ENCODE assay signal across 11 mouse cellular contexts in the genomic region with DNA sequence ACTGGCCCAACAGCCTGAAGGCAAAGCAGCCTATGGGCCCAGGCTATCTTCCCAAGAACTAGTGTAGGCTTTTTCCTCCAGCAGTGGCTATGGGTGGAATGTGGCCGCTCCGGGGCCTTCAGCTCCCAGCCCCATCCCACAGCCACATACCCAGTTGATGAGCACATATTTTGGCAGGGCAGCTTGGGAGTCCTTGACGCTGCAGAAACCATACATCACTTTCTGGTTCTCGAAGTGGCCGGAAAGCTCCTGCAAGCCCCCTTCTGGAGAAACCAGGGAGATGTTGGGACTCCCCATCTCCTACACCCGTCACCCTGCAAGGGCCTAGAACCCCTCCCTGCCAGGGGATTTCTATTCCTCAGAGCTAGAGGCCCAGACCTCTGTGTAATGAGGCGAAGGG. TPM values are rescaled to one million over a fixed set of nuclear protein-coding genes. Genes with fewer than 3 reads are reported as not detected.
DNase-seq lines count a peak whose midpoint lies in the region; ATAC-seq and TF ChIP-seq lines count a peak whose summit lies in the region.
"Had no signal": no experiment of that assay in that cellular context is flagged by ENCODE, and none has a peak within 500 bp of the region (broad histone marks: within the 10 kb centered on the region; RNA-seq: fewer than 3 reads in every experiment).

No protein-coding gene starts in this region.

- H3K4me3 ChIP-seq in heart, adult 2 months = no peak overlapping the region
- 0 out of 2 replicates have a peak overlapping the region, but pooled peaks have one; percentile 68 for H3K4me3 ChIP-seq in midbrain, embryonic 12.5 days
- H3K4me3 ChIP-seq in midbrain, embryonic 11.5 days (ENCODE audit: low read depth, low read length) = no peak overlapping the region
- H3K4me3 ChIP-seq in neural tube, embryonic 14.5 days (ENCODE audit: low read depth, low read length) = peak overlapping the region; percentile 99; the same call in 1 of the 2 replicates
- H3K4me3 ChIP-seq: erythroblast, embryonic 14.5 days; lung, embryonic 15.5 days had no signal

- no peak for TF ChIP-seq POLR2A in heart, adult 2 months (IDR thresholded peaks at IDR 0.05; ENCODE audit: insufficient read depth, low read depth, low read length)

- H3K4me1 ChIP-seq in heart, adult 2 months (ENCODE audit: control insufficient read depth, insufficient read depth, low read length) = peaks cover 6% of the 10 kb centered on the region
- peaks cover 47% of the 10 kb centered on the region for H3K4me1 ChIP-seq in midbrain, embryonic 12.5 days
- H3K4me1 ChIP-seq in midbrain, embryonic 11.5 days (ENCODE audit: control insufficient read depth, insufficient read depth, low read length) = peaks cover 35% of the 10 kb centered on the region
- H3K4me1 ChIP-seq in neural tube, embryonic 14.5 days (ENCODE audit: control insufficient read depth, insufficient read depth, low read length) = peaks cover 42% of the 10 kb centered on the region

- no peak overlapping the region for H3K9ac ChIP-seq in heart, adult 2 months (ENCODE audit: low read depth, low read length)
- H3K9ac ChIP-seq in midbrain, embryonic 12.5 days (replicated peaks) = peak overlapping the region; percentile 46; the same call in 1 of the 2 replicates
- no peak overlapping the region for H3K9ac ChIP-seq in midbrain, embryonic 11.5 days (ENCODE audit: low read length)
- no peak overlapping the region for H3K9ac ChIP-seq in neural tube, embryonic 14.5 days (replicated peaks; ENCODE audit: low read depth, low read length)
- H3K9ac ChIP-seq: lung, embryonic 15.5 days had no signal

- intact Hi-C loops in heart, adult 2 months (cut with DNase I) = no loop called here

- H3K27me3 ChIP-seq in heart, adult 2 months (ENCODE audit: control insufficient read depth, insufficient read depth, low read length) = no peaks in the 10 kb centered on the region
- H3K27me3 ChIP-seq in midbrain, embryonic 12.5 days = no peaks in the 10 kb centered on the region
- H3K27me3 ChIP-seq in midbrain, embryonic 11.5 days (ENCODE audit: control insufficient read depth, insufficient read depth, low read length) = no peaks in the 10 kb centered on the region
- peaks cover 2% of the 10 kb centered on the region; the same call in 1 of the 2 replicates for H3K27me3 ChIP-seq in neural tube, embryonic 14.5 days (ENCODE audit: control insufficient read depth, insufficient read depth, low read length)
- H3K27me3 ChIP-seq: lung, embryonic 15.5 days had no signal

- H3K36me3 ChIP-seq in heart, adult 2 months (ENCODE audit: control insufficient read depth, insufficient read depth, low read length) = no peaks in the 10 kb centered on the region
- H3K36me3 ChIP-seq in midbrain, embryonic 12.5 days = peaks cover 58% of the 10 kb centered on the region
- H3K36me3 ChIP-seq in midbrain, embryonic 11.5 days (ENCODE audit: control insufficient read depth, insufficient read depth, low read length) = peaks cover 39% of the 10 kb centered on the region
- H3K36me3 ChIP-seq in neural tube, embryonic 14.5 days (ENCODE audit: control insufficient read depth, insufficient read depth, low read length) = peaks cover 50% of the 10 kb centered on the region

- H3K27ac ChIP-seq in heart, adult 2 months = peak overlapping the region; percentile 41
- peak overlapping the region; percentile 99; the same call in 1 of the 2 replicates for H3K27ac ChIP-seq in midbrain, embryonic 12.5 days (replicated peaks)
- no peak overlapping the region for H3K27ac ChIP-seq in midbrain, embryonic 11.5 days (ENCODE audit: low read depth, low read length)
- no peak overlapping the region for H3K27ac ChIP-seq in neural tube, embryonic 14.5 days (ENCODE audit: low read depth, low read length)

- 60% methylated on average over 7 of the region's 7 CpGs for WGBS in heart, adult 2 months
- 88% methylated on average over 7 of the region's 7 CpGs for WGBS in midbrain, embryonic 12.5 days
- 89% methylated on average over 7 of the region's 7 CpGs for WGBS in midbrain, embryonic 11.5 days
- 68% methylated on average over 7 of the region's 7 CpGs for WGBS in neural tube, embryonic 14.5 days

- TF ChIP-seq CTCF in heart, adult 2 months (IDR thresholded peaks at IDR 0.05) = peak; percentile 24; the same call in 1 of the 2 replicates

- no peaks in the 10 kb centered on the region for H3K9me3 ChIP-seq in midbrain, embryonic 12.5 days
- H3K9me3 ChIP-seq in midbrain, embryonic 11.5 days (ENCODE audit: control insufficient read depth, low read length) = no peaks in the 10 kb centered on the region
- no peaks in the 10 kb centered on the region for H3K9me3 ChIP-seq in neural tube, embryonic 14.5 days (ENCODE audit: control insufficient read depth, low read length)
- H3K9me3 ChIP-seq: lung, embryonic 15.5 days had no signal

- TF ChIP-seq EP300 in heart, adult 2 months (IDR thresholded peaks at IDR 0.05; ENCODE audit: insufficient read depth, low read depth, low read length) = no peak

- H3K79me2 ChIP-seq in heart, adult 2 months (replicated peaks; ENCODE audit: control insufficient read depth, insufficient read depth, low read length) = no peaks in the 10 kb centered on the region

- no peak for ATAC-seq in midbrain, embryonic 12.5 days (ENCODE audit: low FRiP score, low read depth)
- no peak for ATAC-seq in midbrain, embryonic 11.5 days (ENCODE audit: low FRiP score)
- ATAC-seq in neural tube, embryonic 14.5 days (ENCODE audit: low read depth) = no peak

- peak in 1 of 2 experiments; percentile 34 for DNase-seq in heart, adult 2 months
- no peak for DNase-seq in heart, adult 8-10 months (ENCODE audit: low spot score)
- no peak for DNase-seq in midbrain, embryonic 11.5 days (ENCODE audit: low spot score, missing footprints)
- peak; percentile 66 for DNase-seq in heart, postnatal 4 days
- no peak for DNase-seq in cerebellum, adult 8-10 months
- no peak for DNase-seq in urinary bladder, adult 2 months (ENCODE audit: low spot score)
- DNase-seq: kidney, adult 9 months had no signal

- peak overlapping the region; percentile 96 for H3K4me2 ChIP-seq in midbrain, embryonic 12.5 days (replicated peaks)
- no peak overlapping the region for H3K4me2 ChIP-seq in midbrain, embryonic 11.5 days
- H3K4me2 ChIP-seq in neural tube, embryonic 14.5 days (ENCODE audit: low read depth, low read length) = peak overlapping the region; percentile 97; the same call in 1 of the 2 replicates

RNA-seq across cellular contexts. Expression of a gene that starts 5.4 kb away (rescaled TPM):
- 1 to 10 TPM; 4.8 to 9.3 TPM for total RNA-seq in heart, adult 2 months (2021)
- polyA plus RNA-seq in heart, adult 2 months (2012; rRNA removed) = 10.4 and 11.5 TPM in 2 replicates
- total RNA-seq in heart, adult 8-10 months (2022) = 1 to 10 TPM; 3.8 to 6.4 (median 5.1) TPM
- polyA plus RNA-seq in midbrain, embryonic 12.5 days (2016; fragmentation: Nextera tagmentation; extraction: Ambion mirVana) = 558 and 585 TPM in 2 replicates
- 292 and 294 TPM in 2 replicates for polyA plus RNA-seq in midbrain, embryonic 11.5 days (2014; fragmentation: Nextera tagmentation; extraction: Ambion mirVana)
- total RNA-seq in heart, postnatal 4 days (2021) = 10 to 100 TPM; 64.5 to 66.8 TPM
- 376 and 450 TPM in 2 replicates for polyA plus RNA-seq in neural tube, embryonic 14.5 days (2014; fragmentation: Nextera tagmentation; extraction: Ambion mirVana)
- polyA plus RNA-seq in urinary bladder, adult 2 months (2012; rRNA removed) = 43.0 and 45.3 TPM in 2 replicates

RNA-seq across cellular contexts. Expression of a gene that starts 18.5 kb away (rescaled TPM):
- under 1 TPM; 0.86 to 0.94 TPM for total RNA-seq in heart, adult 2 months (2021)
- 0.53 and 1.1 TPM in 2 replicates for polyA plus RNA-seq in heart, adult 2 months (2012; rRNA removed)
- 1 to 10 TPM in 1 of 4 experiments, under 1 TPM in 3; 0.44 to 1.2 (median 0.65) TPM for total RNA-seq in heart, adult 8-10 months (2022)
- 2.0 and 2.3 TPM in 2 replicates for polyA plus RNA-seq in midbrain, embryonic 12.5 days (2016; fragmentation: Nextera tagmentation; extraction: Ambion mirVana)
- polyA plus RNA-seq in midbrain, embryonic 11.5 days (2014; fragmentation: Nextera tagmentation; extraction: Ambion mirVana) = 2.8 and 3.0 TPM in 2 replicates
- 1 to 10 TPM; 2.1 to 2.3 TPM for total RNA-seq in heart, postnatal 4 days (2021)
- polyA plus RNA-seq in neural tube, embryonic 14.5 days (2014; fragmentation: Nextera tagmentation; extraction: Ambion mirVana) = 5.8 and 6.7 TPM in 2 replicates
- 3.5 and 3.8 TPM in 2 replicates for polyA plus RNA-seq in urinary bladder, adult 2 months (2012; rRNA removed)

RNA-seq across cellular contexts. Expression of a gene that starts 30.9 kb away (rescaled TPM):
- 10 to 100 TPM; 46.9 to 54.0 TPM for total RNA-seq in heart, adult 2 months (2021)
- 86.3 and 98.2 TPM in 2 replicates for polyA plus RNA-seq in heart, adult 2 months (2012; rRNA removed)
- total RNA-seq in heart, adult 8-10 months (2022) = 10 to 100 TPM; 38.4 to 49.4 (median 49.0) TPM
- polyA plus RNA-seq in midbrain, embryonic 12.5 days (2016; fragmentation: Nextera tagmentation; extraction: Ambion mirVana) = 140 and 156 TPM in 2 replicates
- 129 and 140 TPM in 2 replicates for polyA plus RNA-seq in midbrain, embryonic 11.5 days (2014; fragmentation: Nextera tagmentation; extraction: Ambion mirVana)
- 100 to 1,000 TPM; 115 to 119 TPM for total RNA-seq in heart, postnatal 4 days (2021)
- 142 and 163 TPM in 2 replicates for polyA plus RNA-seq in neural tube, embryonic 14.5 days (2014; fragmentation: Nextera tagmentation; extraction: Ambion mirVana)
- 382 and 383 TPM in 2 replicates for polyA plus RNA-seq in urinary bladder, adult 2 months (2012; rRNA removed)

RNA-seq across cellular contexts. Expression of a gene that starts 37.7 kb away (rescaled TPM):
- total RNA-seq in heart, adult 2 months (2021) = 10 to 100 TPM; 17.1 to 19.5 TPM
- 22.5 and 29.0 TPM in 2 replicates for polyA plus RNA-seq in heart, adult 2 months (2012; rRNA removed)
- total RNA-seq in heart, adult 8-10 months (2022) = 10 to 100 TPM; 14.9 to 19.0 (median 16.6) TPM
- 53.1 and 58.5 TPM in 2 replicates for polyA plus RNA-seq in midbrain, embryonic 12.5 days (2016; fragmentation: Nextera tagmentation; extraction: Ambion mirVana)
- 42.0 and 52.3 TPM in 2 replicates for polyA plus RNA-seq in midbrain, embryonic 11.5 days (2014; fragmentation: Nextera tagmentation; extraction: Ambion mirVana)
- total RNA-seq in heart, postnatal 4 days (2021) = 10 to 100 TPM; 29.9 to 31.1 TPM
- polyA plus RNA-seq in neural tube, embryonic 14.5 days (2014; fragmentation: Nextera tagmentation; extraction: Ambion mirVana) = 39.0 and 42.1 TPM in 2 replicates
- 37.4 and 42.4 TPM in 2 replicates for polyA plus RNA-seq in urinary bladder, adult 2 months (2012; rRNA removed)

RNA-seq across cellular contexts. Expression of a gene that starts 46.6 kb away (rescaled TPM):
- total RNA-seq in heart, adult 2 months (2021) = 1 to 10 TPM; 1.9 to 2.4 TPM
- 3.7 and 7.3 TPM in 2 replicates for polyA plus RNA-seq in heart, adult 2 months (2012; rRNA removed)
- total RNA-seq in heart, adult 8-10 months (2022) = 1 to 10 TPM in 3 of 4 experiments, under 1 TPM in 1; 0.97 to 3.8 (median 1.4) TPM
- polyA plus RNA-seq in midbrain, embryonic 12.5 days (2016; fragmentation: Nextera tagmentation; extraction: Ambion mirVana) = 2.9 and 4.6 TPM in 2 replicates
- 1.9 TPM in 2 replicates for polyA plus RNA-seq in midbrain, embryonic 11.5 days (2014; fragmentation: Nextera tagmentation; extraction: Ambion mirVana)
- total RNA-seq in heart, postnatal 4 days (2021) = 1 to 10 TPM; 1.0 to 1.1 TPM
- polyA plus RNA-seq in neural tube, embryonic 14.5 days (2014; fragmentation: Nextera tagmentation; extraction: Ambion mirVana) = 4.2 and 4.6 TPM in 2 replicates
- polyA plus RNA-seq in urinary bladder, adult 2 months (2012; rRNA removed) = 5.1 and 6.9 TPM in 2 replicates

Comparison
In these comparisons a context has a peak if more than half of its experiments do, and no peak if none do; other contexts are left out.
1. H3K27ac ChIP-seq: peak in heart, adult 2 months (single experiment) and midbrain, embryonic 12.5 days (single experiment); none in midbrain, embryonic 11.5 days (single experiment) and neural tube, embryonic 14.5 days (single experiment).
2. H3K4me3 ChIP-seq: peak in midbrain, embryonic 12.5 days (single experiment) and neural tube, embryonic 14.5 days (single experiment); none in heart, adult 2 months (single experiment) and midbrain, embryonic 11.5 days (single experiment).